Mouse (Mus musculus) thymus, postnatal 14 days (tissue): Measurements from ENCODE around the gene 2200002J24Rik.
A peak's percentile ranks its signal among the peaks of the same experiment; 100 is the strongest.

Experiments used
- DNase-seq: peaks from one replicate; pipeline ENCODE4 v3.0.0; 2021

Gene 2200002J24Rik

DNA sequence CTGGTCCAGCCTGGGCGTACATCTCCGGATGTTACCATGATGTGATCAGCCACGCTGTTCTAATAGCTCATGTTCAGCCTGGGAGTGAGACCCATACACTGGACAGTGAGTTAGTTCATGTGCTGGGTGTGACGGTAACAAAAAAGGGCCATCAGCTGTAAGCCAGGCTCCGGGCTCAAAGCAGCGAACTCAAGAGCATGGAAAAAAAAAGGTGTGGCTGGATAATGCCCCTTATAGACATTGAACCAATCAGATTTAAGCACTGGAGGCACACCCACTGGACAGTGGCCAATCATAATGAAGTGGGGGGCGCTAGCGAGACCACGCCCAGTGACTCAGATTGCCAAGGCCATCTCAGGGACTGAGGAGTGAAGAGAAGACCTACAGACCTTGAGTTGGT, at the start of gene 2200002J24Rik:
Gene 2200002J24Rik, plus strand, starts transcription at position 338 of the 400 bp plus-strand sequence.
- no peak for DNase-seq

- peak; percentile 98 for DNase-seq
These were observed 48.9 kb upstream of the 2200002J24Rik start, which contains the start of gene Rbm42 for GRCm38 (mm10) chr7:30649591-30650540. Rbm42 (minus strand) TSS chr7:30650317.

DNA sequence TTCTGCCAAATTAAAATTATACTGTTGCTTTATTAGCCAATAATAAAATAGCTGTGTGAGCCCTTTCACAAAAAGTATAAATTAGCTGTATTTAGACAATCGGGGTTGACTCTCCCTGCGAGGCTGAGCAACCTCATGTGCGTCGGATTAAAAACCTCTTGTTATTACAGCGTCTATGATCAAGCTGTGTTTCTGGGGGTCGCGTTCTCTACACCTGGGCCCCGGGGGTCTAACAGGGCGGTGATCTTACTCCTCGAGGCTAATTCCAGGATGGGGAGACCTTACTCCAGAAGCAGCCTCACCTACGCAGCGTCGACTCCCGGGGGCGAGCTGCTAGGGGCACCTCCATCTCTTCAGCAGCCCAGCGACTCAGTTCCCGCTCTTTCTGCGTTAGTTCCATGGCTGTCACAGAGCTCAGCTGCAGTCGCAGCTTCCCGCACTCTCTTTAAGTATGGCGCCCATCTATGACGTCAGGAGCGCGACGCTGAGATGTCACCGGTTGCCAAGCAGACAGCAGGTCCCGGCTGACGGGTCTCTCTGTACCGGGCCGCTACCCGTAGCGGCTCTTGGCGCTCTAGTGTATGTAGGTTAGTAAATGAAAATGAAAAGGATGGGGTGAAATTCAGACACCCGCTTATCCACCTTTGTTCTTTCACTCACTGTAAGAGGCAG, 34.1 kb upstream of the 2200002J24Rik start, which contains the start of gene Haus5:
Gene Haus5, minus strand, starts transcription at position 466 of the 672 bp plus-strand sequence.
- DNase-seq, result peak; percentile 93

- peak; percentile 20 for DNase-seq
These were observed 33.4 kb upstream of the 2200002J24Rik start for GRCm38 (mm10) chr7:30665321-30665720.

GRCm38 (mm10) chr7:30669229-30669628, 29.5 kb upstream of the 2200002J24Rik start:
- peak; percentile 29 for DNase-seq

DNA sequence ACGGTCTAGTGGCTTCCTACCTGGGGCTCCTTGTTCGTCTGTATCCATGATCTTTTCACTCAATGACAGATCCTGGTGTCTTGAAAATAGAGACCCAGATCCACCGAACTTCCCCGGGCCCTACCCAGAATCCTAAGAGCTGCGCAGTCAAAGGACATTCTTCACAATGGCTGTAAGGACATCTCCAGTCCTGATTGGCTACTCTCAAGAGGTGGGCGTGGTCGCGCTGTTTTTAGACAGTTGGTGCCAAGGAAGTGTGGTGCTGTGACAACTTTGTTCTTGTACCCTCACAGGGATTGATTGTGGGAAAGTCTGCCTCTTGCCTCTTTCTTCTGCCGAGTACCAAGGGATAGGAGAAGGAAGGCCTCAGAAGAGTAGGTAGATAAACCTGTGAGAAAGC, 27.2 kb upstream of the 2200002J24Rik start, which contains the start of gene Pmis2:
Gene Pmis2, minus strand, starts transcription at position 126 of the 400 bp plus-strand sequence.
- no peak for DNase-seq

DNA sequence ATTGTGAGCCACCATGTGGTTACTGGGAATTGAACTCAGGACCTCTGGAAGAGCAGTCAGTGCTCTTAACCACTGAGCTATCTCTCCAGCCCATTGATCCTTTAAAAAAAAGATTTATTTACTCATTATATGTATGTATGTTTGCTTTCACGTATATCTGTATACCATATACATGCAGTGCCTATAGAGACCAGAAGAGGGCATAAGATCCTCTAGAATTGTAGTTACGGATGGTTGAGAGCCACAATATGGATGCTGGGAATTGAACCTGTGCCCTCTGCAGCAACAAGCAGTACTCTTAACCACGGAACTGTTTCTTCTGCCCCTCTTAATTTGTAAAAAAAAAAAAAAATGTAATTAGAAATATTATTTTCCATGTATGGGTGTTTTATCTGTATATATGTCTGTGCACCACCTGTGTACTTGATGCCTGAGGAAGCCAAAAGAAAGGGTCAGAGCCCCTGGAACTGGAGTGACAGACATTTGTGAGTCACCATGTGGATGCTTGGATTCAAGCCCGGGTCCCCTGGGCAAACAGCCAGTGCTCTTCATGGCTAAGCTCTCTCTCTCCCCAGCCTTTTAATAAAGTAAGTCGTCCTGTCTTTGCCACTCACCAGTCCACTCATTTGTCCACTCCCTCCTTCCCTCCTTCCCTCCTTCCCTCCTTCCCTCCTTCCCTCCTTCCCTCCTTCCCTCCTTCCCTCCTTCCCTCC, 20.3 kb upstream of the 2200002J24Rik start:
- no peak for DNase-seq

- no peak for DNase-seq
These were observed 16.8 kb upstream of the 2200002J24Rik start for GRCm38 (mm10) chr7:30681897-30682296.

GRCm38 (mm10) chr7:30683425-30683824, 15.3 kb upstream of the 2200002J24Rik start:
- no peak for DNase-seq

DNA sequence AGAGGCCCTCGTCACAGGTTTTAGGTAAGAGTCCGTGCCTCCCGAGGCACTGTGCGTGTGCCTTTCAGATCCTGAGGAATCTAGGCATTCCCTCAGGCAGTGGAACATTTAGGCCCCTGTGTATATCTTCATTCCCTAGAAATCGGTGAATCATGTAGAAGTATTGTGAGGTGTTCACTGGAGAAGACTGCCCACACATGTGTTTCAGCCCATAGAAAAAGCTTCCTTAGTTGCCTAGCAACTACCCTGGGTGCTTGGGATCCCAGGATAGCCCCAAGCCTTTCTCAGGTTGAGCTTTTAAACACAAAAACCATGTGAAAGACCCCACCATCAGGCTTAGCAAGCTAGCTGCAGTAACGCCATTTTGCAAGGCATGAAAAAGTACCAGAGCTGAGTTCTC, 10.4 kb upstream of the 2200002J24Rik start:
- no peak for DNase-seq

GRCm38 (mm10) chr7:30698101-30698500, 625 bp upstream of the 2200002J24Rik start:
- no peak for DNase-seq

GRCm38 (mm10) chr7:30706214-30706882, 7.6 kb downstream of the 2200002J24Rik start:
- DNase-seq, result no peak

DNA sequence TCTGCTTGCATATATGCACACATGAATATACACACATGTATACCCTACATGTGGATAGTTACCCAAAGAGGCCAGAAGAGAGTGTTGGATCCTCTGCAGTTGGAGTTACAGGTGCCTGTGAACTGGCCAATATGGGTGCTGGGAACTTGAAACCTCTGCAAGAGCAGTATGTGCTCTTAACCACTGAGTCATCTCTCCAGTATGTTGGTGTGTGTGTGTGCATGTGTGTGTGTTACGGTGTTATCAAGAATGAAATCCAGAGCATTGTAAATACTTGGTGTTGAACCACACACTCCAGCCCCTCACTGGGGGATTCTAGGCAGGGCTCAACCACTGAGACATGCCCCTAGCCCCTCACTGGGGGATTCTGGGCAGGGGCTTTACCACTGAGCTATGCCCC, 8.7 kb downstream of the 2200002J24Rik start:
- no peak for DNase-seq

DNA sequence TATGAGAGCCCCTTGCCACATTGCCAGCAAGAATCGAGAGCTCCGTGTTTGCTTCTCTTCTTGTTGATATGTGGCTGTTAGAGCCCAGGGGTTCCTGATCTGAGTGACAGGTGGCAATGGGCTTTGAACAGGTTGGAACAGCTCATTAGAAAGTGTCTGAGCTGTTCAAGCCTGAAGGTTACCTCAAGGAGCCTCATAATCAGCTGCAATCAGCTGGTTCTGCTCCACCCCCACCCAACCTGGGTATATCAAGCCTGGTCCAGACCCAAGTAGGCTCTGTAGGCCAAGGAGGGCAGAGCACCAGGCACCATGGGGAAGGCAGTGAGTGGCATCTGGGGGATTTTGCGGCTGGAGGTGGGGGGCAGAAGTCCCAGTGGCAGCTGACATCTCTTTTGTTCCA, 13.2 kb downstream of the 2200002J24Rik start, which contains the start of gene Atp4a:
Gene Atp4a, plus strand, starts transcription at position 268 of the 400 bp plus-strand sequence.
- no peak for DNase-seq

- peak; percentile 70 for DNase-seq
These were observed 18.4 kb downstream of the 2200002J24Rik start for GRCm38 (mm10) chr7:30717006-30717715.

- no peak for DNase-seq
These were observed 19.0 kb downstream of the 2200002J24Rik start for GRCm38 (mm10) chr7:30717716-30718046.

GRCm38 (mm10) chr7:30719669-30720068, 20.9 kb downstream of the 2200002J24Rik start:
- no peak for DNase-seq

DNA sequence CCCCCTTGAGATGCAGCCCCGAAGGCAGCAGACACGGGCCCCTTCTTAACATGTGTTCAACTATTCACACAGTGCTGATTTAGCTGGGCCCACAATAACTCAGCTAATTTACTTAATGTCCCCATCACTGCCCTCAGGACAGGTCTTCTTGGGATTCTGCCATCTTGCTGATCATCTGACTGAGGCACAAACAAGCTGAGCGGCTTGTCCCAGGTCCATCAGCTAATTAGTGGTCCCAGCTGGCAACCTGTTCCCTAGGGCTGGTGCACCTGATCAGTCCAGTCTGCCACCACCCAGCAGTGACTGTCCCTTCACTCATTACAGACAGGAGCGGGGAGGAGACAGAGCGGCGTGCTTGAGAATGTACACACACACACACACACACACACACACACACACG, 22.6 kb downstream of the 2200002J24Rik start:
- DNase-seq, result no peak

DNA sequence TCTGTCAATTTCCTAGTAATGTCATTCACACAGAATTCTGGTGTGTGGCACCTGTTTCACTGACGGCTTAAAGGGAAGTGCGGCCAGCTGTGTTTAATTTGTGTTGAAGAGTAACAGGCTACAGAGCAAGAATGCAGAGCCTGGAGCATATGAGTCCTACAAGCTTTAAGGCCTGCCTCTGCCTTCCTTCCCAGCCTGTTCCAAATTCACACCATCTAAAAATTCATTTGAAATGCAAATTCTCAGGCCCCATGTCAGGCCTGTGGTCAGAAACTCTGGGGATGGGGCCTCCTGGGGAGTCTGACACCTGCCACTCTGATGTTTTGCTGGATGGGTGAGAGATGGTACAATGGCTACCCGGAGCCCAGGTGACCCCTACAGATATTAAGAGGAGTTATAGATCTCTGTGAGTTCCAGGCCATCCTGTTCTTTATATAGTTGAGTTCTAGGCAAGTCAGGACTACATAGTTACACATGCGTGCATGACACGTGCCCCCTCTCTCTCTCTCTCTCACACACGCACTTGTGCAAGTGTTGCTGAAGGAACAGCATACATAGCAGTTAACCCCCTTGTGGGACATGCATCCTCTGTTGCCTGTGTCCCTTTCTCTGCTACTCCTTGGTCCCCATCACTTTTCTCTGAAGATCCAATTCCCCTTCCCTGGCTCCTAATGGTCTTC, 24.7 kb downstream of the 2200002J24Rik start:
- no peak for DNase-seq

GRCm38 (mm10) chr7:30728214-30728613, 29.5 kb downstream of the 2200002J24Rik start:
- DNase-seq, result peak; percentile 10
